Mouse (Mus musculus) left cerebral cortex, adult 9 months (tissue): ENCODE data around the gene Snd1.

Source experiments
- DNase-seq, 2 experiments: peaks; one replicate each; pipeline ENCODE4 v3.0.0; 2022; ENCODE audit warnings: low spot score in 2 of 2

The Snd1 gene

DNA sequence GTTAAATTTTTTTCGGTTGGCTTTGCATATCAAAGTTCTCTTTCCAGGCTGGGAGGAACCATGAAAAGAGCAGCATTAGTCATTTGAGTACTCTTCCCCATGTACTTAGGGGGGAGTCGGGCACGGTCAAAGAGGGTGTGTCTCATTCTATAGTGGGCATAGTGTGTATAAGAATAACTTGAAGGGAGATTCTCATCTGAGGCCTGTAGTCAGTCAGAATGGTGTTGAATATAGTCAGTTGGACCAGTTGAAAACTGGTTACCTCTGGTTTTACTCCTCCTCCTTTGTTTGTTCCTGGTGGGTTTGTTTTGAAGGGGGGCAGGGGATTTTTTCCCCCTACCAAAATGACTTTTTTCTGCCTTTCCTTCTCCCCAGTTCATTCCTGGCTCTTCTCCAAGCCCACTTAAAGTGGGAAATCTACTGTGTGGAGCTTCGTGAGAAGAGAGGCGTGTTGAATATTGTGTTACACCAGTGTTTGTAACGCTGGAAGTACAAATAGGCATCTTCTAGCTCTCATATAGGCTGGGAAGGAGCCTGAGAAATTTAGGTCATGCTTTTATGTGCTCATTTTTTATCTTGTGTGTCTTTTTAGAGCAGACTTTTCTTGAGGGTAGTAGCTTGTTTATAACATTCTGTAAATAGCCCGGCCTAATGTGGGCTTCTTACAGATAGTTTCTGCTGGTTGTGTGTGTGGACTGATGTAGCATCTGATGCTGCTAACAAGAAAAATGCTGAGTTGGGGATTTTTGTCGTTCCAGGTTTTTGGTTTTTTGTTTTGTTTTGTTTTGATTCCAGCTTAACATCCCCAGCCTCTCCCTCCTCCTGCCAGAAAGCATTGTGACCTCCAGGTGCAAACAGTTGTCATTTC, 231.4 kb downstream of the Snd1 start:
- no peak for DNase-seq

- DNase-seq, result no peak
These were observed 232.1 kb downstream of the Snd1 start for GRCm38 (mm10) chr6:28706976-28707592.

GRCm38 (mm10) chr6:28710035-28710434, 235.1 kb downstream of the Snd1 start:
- DNase-seq, result no peak

DNA sequence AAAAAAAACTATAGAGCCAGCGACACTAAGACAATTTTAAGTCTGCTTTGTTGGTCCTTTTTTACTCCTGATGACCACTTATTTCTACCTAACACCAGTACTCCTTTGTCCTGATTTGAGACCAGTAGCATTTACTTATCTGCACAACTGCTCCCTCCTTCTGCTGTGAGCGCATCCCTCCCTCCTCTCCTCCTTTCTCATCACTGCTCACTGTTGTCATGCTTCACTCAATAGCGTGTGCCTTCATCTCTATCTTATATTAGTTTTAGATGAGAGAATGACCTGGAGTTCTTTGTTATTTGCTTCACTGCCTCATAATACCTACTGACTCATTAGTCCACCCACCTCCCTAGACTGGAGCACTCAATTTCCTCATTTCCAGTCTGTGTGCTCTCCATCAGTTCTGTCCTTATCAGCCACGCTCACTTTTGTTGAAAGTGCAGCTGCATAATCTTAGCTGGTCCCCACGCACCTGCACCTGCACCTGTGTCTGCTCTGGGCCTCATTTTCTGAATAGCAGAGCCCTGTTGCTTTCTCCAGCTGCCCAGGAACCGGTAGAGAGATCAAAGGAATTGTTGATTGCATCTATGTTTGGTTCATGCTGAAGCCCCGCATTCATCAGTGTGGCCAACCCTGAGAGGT, 242.4 kb downstream of the Snd1 start:
- no peak for DNase-seq

DNA sequence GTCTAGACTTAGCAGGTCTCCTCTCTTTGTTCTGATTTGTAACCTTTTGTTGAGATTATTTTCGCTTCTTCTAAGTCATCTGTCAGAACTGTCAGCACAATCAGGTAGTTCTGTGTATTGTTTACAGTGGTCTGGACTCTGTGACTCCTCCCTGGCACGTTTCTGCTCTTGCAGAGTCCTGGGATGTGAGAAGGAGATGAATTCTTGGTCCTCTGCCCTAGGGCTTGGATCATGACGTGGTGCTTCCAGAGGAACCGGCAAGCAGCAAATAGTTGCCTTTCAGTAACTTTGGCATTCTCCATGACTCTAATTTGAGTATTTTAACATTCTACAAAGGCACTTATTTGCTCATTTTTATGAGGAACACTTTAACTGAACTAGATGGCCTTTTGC, 242.9 kb downstream of the Snd1 start:
- no peak for DNase-seq

GRCm38 (mm10) chr6:28720391-28721171, 245.6 kb downstream of the Snd1 start:
- no peak for DNase-seq

GRCm38 (mm10) chr6:28723059-28723458, 248.1 kb downstream of the Snd1 start:
- DNase-seq, result no peak

DNA sequence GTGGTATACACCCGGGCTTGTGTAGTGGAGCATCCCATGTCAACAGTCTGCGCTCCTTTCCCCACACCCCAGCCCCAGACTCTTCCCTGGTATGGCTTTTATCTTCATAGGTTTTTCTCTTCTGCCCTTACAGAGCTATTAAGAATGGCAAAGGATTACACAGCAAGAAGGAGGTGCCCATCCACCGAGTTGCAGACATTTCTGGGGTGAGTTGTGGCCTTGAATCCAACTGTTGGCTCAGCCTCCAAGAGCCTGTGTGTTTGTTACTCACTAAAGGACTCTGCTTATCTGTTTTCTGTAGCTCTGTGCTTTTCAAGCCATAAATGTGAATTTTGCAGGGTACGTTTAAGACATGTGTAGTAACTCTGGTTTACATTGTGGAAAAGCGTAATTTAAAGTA, 249.8 kb downstream of the Snd1 start:
- no peak for DNase-seq

DNA sequence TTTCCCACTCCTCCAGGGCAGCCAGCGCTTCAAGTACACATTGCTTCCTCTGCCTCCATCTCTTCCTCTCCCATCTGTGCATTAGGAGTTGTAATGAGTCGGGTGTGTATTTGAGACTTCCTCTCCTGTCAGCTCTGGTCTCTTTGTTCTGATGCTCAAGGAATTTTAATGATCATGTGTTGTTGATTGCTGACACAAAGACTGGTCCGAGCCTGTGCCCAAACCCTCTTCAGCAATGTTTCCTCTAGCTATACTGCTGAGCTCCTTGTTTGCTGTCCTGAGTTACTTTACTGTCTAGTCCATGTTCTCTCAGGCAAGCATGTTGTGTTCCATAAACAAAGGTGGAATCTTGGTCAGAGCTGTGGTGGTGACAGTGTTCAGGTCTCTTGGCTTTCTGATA, 254.3 kb downstream of the Snd1 start:
- no peak for DNase-seq

DNA sequence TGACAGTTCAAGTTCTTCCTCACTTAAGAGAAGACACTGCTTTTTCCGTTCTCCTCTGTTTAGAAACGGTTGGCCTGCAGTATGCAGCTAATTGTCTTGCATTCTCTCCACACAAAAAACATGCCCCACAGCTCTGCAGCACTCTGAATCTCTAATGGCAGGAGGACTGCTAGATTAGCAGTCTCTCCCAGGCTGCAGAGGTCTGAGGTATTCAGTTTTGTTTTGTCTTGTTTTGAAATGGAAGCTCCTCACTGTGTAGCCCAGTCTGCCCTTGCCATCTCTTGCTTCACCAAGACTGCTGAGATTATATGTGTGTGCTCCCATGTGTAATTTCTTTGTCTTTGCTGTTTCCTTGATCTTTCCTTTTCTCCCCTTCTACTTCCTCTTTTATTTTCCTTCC, 254.7 kb downstream of the Snd1 start:
- DNase-seq, result no peak

DNA sequence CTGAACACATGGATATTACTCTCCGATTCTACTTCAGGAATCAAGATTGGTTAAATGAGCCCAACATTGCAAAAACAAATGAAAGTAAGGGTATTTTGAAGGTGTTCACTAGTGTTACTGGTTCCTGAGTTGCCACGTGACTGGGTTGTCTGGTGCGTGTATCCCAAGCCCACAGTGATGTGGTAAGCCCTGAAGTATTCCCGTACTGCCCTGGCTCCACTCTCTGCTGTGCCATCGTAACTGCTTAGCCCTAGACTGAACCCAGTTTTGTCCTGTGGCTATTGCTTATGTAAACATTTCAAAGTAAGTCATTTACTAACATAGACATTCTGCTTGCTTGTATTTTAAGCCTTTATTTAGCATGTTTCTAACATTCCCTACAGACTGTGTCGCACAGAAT, 256.3 kb downstream of the Snd1 start:
- no peak for DNase-seq

DNA sequence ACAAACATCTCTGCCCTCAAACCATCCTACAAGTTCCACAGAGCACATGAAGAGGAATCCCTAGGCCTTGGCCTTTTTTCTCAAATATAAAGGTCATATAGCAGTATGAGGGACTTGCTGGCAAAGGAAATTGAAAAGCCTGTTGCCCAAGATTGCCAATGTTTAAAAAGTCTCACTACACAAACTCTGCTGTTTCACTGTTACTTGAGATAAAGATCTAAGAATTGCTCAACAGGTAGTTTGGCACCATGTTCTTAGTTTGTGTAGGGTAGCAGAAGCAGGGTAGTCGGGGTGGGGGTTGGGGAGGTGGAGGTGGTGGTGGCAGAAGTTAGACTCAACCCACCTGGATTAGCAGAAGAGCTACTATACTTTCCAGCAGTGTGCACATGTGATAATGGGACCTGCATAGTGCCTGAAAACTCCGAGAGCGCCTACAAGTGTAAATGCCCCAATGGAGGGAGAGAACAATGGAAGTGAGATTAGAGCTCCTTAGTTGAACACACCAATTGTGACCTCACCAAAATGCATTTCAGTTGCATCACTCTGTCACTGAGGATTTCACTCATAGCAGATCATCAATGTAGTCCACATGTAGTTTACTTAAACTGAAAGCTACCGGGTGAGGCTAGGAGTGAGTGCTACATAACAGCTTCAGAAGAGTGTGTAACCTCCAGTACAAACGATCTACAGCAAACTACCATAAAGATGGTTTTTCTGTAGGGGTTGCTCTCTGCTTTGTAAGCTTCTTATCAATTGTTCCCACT, 259.1 kb downstream of the Snd1 start:
- DNase-seq, result no peak

DNA sequence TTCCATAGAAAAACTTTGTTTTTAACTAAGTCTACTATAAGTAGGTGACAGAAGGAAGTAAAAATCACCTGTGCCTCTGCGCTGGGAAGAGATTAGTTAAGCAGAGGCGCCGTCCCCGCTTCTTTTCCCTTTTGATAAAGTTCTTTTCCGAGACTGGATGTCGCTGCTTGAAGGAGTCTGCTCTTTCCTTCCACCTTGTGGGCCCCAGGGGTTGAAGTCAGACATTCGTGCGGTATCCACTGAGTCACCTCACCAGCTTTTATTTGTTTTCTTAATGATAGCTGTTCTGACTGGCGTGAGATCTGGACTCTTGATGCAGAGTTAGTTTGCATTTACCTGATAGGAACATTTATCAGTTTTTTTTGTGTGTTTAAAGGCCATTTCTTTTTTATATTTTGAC, 260.2 kb downstream of the Snd1 start:
- no peak for DNase-seq

GRCm38 (mm10) chr6:28736665-28737064, 261.7 kb downstream of the Snd1 start:
- DNase-seq, result no peak

- no peak for DNase-seq
These were observed 262.7 kb downstream of the Snd1 start for GRCm38 (mm10) chr6:28737601-28738000.

- no peak for DNase-seq
These were observed 268.6 kb downstream of the Snd1 start for GRCm38 (mm10) chr6:28743586-28743985.

DNA sequence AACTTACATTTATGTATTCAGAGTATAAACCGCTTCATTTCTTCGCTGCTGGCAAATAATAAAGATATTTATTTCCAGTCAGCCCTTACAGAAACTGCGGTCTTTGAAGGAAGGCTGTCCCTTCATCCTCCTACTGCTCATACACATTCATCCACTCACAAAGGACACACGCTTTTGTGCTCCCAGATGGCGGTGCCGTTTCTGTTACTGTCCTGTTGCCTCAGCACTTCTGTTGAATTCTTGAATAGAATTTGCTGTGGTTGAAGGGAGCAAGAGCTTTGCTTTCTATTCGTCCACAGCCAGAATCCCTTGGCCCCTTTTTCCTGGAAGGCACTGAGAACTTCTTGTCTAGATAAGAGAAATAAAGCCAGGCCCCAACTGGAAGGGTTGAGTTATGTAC, 270.9 kb downstream of the Snd1 start:
- no peak for DNase-seq

DNA sequence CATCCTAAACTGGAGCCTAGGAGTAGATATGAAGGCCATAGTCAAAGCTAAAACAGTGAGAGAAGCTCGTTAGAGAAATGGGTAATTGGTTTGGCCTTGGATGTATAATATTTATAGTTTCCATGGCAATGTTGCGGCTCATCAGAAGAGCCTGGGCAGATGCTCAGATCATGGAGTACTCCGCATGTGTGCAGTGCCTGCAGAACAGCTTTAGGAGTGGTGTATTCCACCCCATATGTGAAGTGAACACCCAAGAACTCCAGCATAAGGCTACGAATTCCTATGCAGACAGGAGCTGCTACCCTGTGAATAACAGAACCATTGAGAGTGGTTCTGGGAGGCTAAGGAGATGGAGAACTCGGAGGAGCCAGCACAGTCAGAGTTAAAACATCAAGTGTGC, 272.1 kb downstream of the Snd1 start:
- DNase-seq, result peak in 1 of 2 experiments; percentile 19

- DNase-seq, result no peak
These were observed 273.2 kb downstream of the Snd1 start for GRCm38 (mm10) chr6:28747931-28748670.

DNA sequence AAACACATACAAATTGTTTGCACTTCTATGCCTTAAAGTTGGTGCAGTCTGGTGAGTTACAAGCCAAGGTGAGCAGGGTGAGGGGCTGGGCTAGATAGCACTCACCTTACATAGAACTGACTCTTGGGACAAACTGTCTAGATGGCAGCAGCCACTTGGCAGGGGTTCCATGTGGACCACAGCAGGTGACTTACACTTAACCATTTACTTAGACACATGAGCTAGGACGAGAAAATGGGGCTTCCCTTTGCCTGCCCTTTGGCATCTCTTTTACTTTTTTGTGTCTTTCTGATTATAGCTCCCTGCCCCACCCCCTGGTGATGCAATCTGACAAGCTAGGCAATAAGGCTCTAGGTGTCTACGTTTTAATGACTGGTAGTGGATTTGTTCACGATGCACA, 274.3 kb downstream of the Snd1 start:
- DNase-seq, result no peak

GRCm38 (mm10) chr6:28751186-28751585, 276.2 kb downstream of the Snd1 start:
- no peak for DNase-seq
